Mouse (Mus musculus): ENCODE results near the gene Mt2. TPM values are rescaled to one million over a fixed set of nuclear protein-coding genes. Genes with fewer than 3 reads are reported as not detected.

Gene Mt2
- polyA plus RNA-seq, 1 experiment from 2014 or later: 9.4 TPM

DNA sequence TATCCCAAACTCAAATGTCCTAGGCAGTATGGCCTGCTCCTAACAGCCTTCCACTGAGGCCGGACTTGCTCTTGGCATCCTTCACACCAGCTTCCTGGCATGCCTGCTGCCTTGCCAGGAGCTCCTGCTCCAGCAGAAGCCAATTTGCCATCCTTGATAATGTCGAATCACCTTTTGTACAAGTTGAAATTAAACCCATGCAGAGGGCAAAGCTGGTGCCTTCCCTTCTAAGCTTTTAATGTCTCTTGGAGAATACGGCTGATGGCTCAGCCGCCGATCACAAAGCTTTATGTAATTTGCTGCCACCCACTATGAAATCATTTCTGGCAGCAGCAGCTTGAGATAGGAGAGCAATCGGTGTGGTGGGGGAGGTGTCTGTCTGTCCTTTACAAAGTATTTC lies 37.2 kb downstream of the Mt2 start:
- H3K27ac ChIP-seq: no peak overlapping the region
- no peaks in the 10 kb centered on the region for H3K9me3 ChIP-seq
- no peaks in the 10 kb centered on the region for H3K36me3 ChIP-seq
- H3K9ac ChIP-seq (replicated peaks): no peak overlapping the region
- H3K27me3 ChIP-seq: no peaks in the 10 kb centered on the region
- H3K4me1 ChIP-seq (replicated peaks): peaks cover 5% of the 10 kb centered on the region; the same call in 1 of the 2 replicates
- no peak overlapping the region for H3K4me3 ChIP-seq (replicated peaks)
- 77% methylated on average over 6 of the region's 6 CpGs for WGBS
- ATAC-seq: no peak
- no peak overlapping the region for H3K4me2 ChIP-seq (replicated peaks)

DNA sequence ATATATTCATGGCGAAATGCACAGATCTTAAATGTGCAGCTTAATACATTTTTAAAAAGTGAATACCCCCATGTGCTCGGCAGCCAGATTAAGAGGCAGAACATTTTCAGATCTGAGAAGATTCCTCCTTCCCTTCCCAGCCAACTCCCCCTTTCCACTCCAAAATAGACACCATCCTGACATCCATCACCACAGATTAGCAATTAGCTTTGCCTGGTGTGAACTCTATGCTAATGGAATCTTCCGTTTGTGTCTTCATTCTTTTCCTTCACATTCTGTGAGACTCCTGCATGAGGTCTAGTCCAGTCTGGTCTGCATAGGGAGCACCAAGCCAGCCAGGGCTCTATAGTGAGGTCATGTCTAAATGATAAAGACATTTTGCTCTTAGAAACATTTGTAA lies 37.8 kb downstream of the Mt2 start:
- Histone ChIP-seq H3K9me3 (no peaks in the 10 kb centered on the region), H3K4me2 (replicated peaks) (no peak overlapping the region), H3K36me3 (no peaks in the 10 kb centered on the region), H3K9ac (replicated peaks) (no peak overlapping the region), H3K27me3 (no peaks in the 10 kb centered on the region), H3K27ac (no peak overlapping the region), H3K4me1 (replicated peaks) (peaks cover 11% of the 10 kb centered on the region), H3K4me3 (replicated peaks) (no peak overlapping the region)
- 60% methylated on average over 3 of the region's 3 CpGs for WGBS
- ATAC-seq: no peak

- Histone ChIP-seq H3K36me3 (no peaks in the 10 kb centered on the region), H3K4me1 (replicated peaks) (peaks cover 27% of the 10 kb centered on the region), H3K4me2 (replicated peaks) (peak overlapping the region; percentile 79), H3K27ac (no peak overlapping the region), H3K4me3 (replicated peaks) (peak overlapping the region; percentile 86), H3K9me3 (no peaks in the 10 kb centered on the region), H3K9ac (replicated peaks) (peak overlapping the region; percentile 34; the same call in 1 of the 2 replicates), H3K27me3 (no peaks in the 10 kb centered on the region)
- no peak for ATAC-seq
- 62% methylated on average over 6 of the region's 6 CpGs for WGBS
Observed at GRCm38 (mm10) chr8:94213819-94214218, 41.4 kb downstream of the Mt2 start.

DNA sequence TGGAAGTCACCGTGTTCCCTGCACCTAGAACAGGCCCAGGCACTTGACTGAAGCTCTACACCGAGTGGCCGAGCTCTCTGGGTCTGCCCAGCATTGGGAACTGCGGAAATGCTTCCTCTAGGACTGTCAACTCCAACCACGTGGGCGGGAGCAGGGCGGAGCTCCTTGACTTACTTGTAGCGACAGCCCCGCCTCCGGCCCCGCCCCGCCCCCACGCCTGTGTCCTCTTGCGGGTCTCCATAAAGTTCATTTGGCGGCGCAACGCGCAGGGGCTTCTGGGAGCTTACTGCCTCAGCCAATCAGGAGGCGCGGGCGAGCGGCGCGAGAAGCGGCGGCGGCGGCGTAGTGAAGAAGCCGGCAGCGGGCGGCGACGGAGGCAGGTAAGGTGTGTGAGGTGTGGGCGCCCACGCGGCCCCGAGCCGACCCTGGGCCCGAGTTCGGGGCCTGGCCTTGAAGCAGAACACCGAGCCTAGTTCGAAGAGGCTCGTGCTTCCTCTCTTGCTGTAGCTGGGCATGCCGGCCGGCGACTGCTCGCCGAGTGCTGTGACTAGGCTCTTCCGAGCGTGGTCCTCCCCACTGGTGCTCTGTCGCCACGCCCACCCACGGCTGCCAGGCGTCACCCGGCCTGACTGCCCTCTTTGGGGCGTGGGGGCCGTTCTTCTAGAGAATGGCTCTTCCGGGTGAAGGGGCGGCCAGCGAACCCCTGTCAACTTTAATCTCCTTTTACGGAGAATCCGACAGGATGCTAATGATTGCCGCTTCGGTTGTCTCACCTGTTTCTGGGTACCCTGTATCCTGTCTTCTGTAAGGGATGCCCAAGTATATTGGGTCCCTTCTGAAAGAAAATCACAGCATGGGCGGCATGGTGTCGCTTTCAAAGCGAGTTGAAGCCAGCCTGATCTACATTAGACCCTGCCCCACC lies 42.0 kb downstream of the Mt2 start, which contains the start of gene Nup93:
Gene Nup93 (plus strand): TSS at position 313 of the 922 bp plus-strand sequence.
- no peaks in the 10 kb centered on the region for H3K9me3 ChIP-seq
- peak within 1 kb of the TSS; percentile 79 for H3K4me2 ChIP-seq (replicated peaks)
- H3K27me3 ChIP-seq: no peaks in the 10 kb centered on the region
- peak within 1 kb of the TSS; percentile 65 for H3K27ac ChIP-seq
- H3K4me3 ChIP-seq (replicated peaks): peak within 1 kb of the TSS; percentile 86
- under 1% methylated on average over 67 of the region's 68 CpGs for WGBS
- H3K9ac ChIP-seq (replicated peaks): peak within 1 kb of the TSS; percentile 86
- peak; percentile 97 for ATAC-seq
- peaks cover 27% of the 10 kb centered on the region for H3K4me1 ChIP-seq (replicated peaks)
- no peaks in the 10 kb centered on the region for H3K36me3 ChIP-seq

Other genes with a start within 250 kb of the Mt2 start
- 58.1 and 64.7 TPM in 2 replicates for gene Amfr, start 159.8 kb upstream of the Mt2 start, polyA plus RNA-seq (2015; fragmentation: Nextera tagmentation; extraction: Ambion mirVana)
- gene Nudt21, start 135.6 kb upstream of the Mt2 start, polyA plus RNA-seq (2015; fragmentation: Nextera tagmentation; extraction: Ambion mirVana): 137 and 138 TPM in 2 replicates
- gene Ogfod1, start 135.5 kb upstream of the Mt2 start, polyA plus RNA-seq (2015; fragmentation: Nextera tagmentation; extraction: Ambion mirVana): 13.4 and 15.4 TPM in 2 replicates
- 25.5 and 27.5 TPM in 2 replicates for gene Bbs2, start 73.7 kb upstream of the Mt2 start, polyA plus RNA-seq (2015; fragmentation: Nextera tagmentation; extraction: Ambion mirVana)
- gene Mt4, start 35.5 kb upstream of the Mt2 start, polyA plus RNA-seq (2015; fragmentation: Nextera tagmentation; extraction: Ambion mirVana): not detected in 2 replicates
- 69.9 and 73.3 TPM in 2 replicates for gene Mt3, start 20.1 kb upstream of the Mt2 start, polyA plus RNA-seq (2015; fragmentation: Nextera tagmentation; extraction: Ambion mirVana)
- gene Mt1, start 6.4 kb downstream of the Mt2 start, polyA plus RNA-seq (2015; fragmentation: Nextera tagmentation; extraction: Ambion mirVana): 21.5 and 30.3 TPM in 2 replicates
- 76.0 and 77.7 TPM in 2 replicates for gene Nup93, start 41.9 kb downstream of the Mt2 start, polyA plus RNA-seq (2015; fragmentation: Nextera tagmentation; extraction: Ambion mirVana)
- 0.09 and 0.12 TPM in 2 replicates for gene Slc12a3, start 156.5 kb downstream of the Mt2 start, polyA plus RNA-seq (2015; fragmentation: Nextera tagmentation; extraction: Ambion mirVana)
- gene Herpud1, start 213.8 kb downstream of the Mt2 start, polyA plus RNA-seq (2015; fragmentation: Nextera tagmentation; extraction: Ambion mirVana): 58.2 and 60.0 TPM in 2 replicates

Data from midbrain, embryonic 13.5 days (tissue).